Mouse (Mus musculus) midbrain, embryonic 15.5 days (tissue): ENCODE measurements at regions not wholly inside any gene's neighbourhood (a gene's known extent, or its start where the extent isn't known, plus 50 kb on each side); places are given as distances from the start of the nearest gene placed in this dataset.

ENCODE experiments used
- ATAC-seq: fragments of 200-750 bp; cut with Nextera tagmentation; replicated peaks from 2 replicates; pipeline ENCODE4 v1.8.0; 2017; ENCODE audit warnings: moderate TSS enrichment
- H3K27ac ChIP-seq: fragments of 300-500 bp; sonication (generic); 2 replicates; pipeline ENCODE4 v1.5.1; 2015; ENCODE audit warnings: mild to moderate bottlenecking, inconsistent platforms
- H3K27me3 ChIP-seq: fragments of 300-500 bp; sonication (generic); replicated peaks from 2 replicates; pipeline ENCODE4 v1.6.1; 2015; ENCODE audit warnings: inconsistent platforms
- H3K36me3 ChIP-seq: fragments of 300-500 bp; sonication (generic); replicated peaks from 2 replicates; pipeline ENCODE4 v1.6.1; 2015; ENCODE audit warnings: inconsistent platforms
- H3K4me1 ChIP-seq: fragments of 300-500 bp; sonication (generic); 2 replicates; pipeline ENCODE4 v1.6.1; 2015; ENCODE audit warnings: inconsistent platforms
- H3K4me2 ChIP-seq: fragments of 300-500 bp; sonication (generic); 2 replicates; pipeline ENCODE4 v1.6.1; 2015; ENCODE audit warnings: inconsistent platforms, mild to moderate bottlenecking, moderate library complexity
- H3K4me3 ChIP-seq: fragments of 300-500 bp; sonication (generic); 2 replicates; pipeline ENCODE4 v1.5.1; 2015; ENCODE audit warnings: mild to moderate bottlenecking, inconsistent platforms
- H3K9ac ChIP-seq: fragments of 300-500 bp; sonication (generic); 2 replicates; pipeline ENCODE4 v1.6.1; 2015; ENCODE audit warnings: mild to moderate bottlenecking, inconsistent platforms
- H3K9me3 ChIP-seq: fragments of 300-500 bp; sonication (generic); 2 replicates; pipeline ENCODE4 v1.6.1; 2016; ENCODE audit warnings: inconsistent platforms
- WGBS: fragments of 180-500 bp; shearing (Covaris S2); methylation state at CpG from one replicate; pipeline ENCODE4 v1.1.7; 2015; ENCODE audit warnings: mixed read lengths; 5-methylcytosine and 5-hydroxymethylcytosine counted together

DNA sequence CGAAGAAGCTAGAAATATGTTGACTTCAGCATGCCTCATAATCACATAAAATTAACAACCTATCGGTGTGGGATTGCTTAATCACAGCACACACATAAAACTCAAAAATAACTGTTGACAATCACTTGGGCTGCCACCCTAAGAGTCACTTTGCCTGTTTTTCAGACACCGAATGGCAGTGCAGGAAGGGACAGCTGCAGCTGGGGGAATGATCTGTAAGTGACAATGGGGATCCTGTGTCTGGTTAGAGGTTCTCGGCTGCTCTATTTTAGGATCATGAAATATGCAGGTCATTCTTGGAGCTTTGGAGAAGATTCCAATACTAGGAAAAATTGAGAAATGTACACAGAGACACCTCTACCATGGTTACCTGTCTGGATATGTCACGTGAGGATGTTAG, 54.4 kb upstream of the Tcf12 start:
- 81% methylated on average over 5 of the region's 5 CpGs for WGBS
- ATAC-seq: no peak

DNA sequence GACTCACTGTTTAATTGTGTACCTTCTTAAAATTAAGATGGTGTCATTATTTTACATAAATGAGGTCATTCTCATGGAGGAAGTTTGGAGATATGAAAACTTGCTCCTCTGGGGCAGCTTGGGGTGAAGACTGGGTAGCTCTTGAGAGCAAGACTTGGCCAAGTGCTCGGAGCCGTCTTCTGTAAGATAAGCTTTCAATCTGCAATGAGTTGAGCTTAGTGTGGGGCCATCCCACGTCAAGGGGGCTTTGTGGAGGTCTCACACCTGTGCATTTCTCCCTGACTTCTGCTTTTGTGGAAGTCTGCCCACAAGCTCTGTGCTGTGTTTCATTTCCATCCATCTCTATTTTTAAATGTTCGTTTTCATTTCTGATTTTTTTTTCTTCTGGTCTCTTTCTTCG, 54.9 kb upstream of the Tcf12 start:
- Histone ChIP-seq H3K4me1 (peaks cover 8% of the 10 kb centered on the region), H3K27me3 (no peaks in the 10 kb centered on the region), H3K9ac (no peak overlapping the region), H3K4me3 (no peak overlapping the region), H3K27ac (no peak overlapping the region), H3K36me3 (no peaks in the 10 kb centered on the region), H3K4me2 (no peak overlapping the region), H3K9me3 (no peaks in the 10 kb centered on the region)
- ATAC-seq: no peak
- 89% methylated on average over 5 of the region's 5 CpGs for WGBS

More for the DNA sequence above, 54.4 kb upstream of the Tcf12 start:
- Histone ChIP-seq H3K27me3 (no peaks in the 10 kb centered on the region), H3K9ac (no peak overlapping the region), H3K27ac (no peak overlapping the region), H3K4me3 (no peak overlapping the region), H3K4me1 (peaks cover 8% of the 10 kb centered on the region), H3K9me3 (no peaks in the 10 kb centered on the region), H3K4me2 (no peak overlapping the region), H3K36me3 (no peaks in the 10 kb centered on the region)

DNA sequence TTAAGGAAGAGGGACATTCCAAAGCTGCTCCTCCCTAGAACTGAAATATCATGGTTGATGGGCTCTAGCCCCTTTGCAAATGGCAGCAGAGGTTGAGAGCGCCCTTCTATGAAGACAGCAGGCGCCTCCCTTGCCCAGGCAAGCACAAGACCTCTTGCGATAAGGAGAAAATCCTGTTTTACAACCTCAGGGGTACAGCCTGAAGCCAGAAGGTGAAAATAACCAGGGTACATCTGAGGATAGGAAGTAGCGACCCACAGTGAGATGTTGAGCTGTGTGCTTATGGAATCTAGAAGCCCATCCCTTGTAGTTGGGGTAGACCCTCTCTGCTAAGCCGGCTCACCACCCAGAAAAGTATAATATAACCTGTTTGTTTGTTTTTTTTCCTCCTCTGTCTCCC, 57.6 kb upstream of the Tcf12 start:
- Histone ChIP-seq H3K9ac (no peak overlapping the region), H3K27ac (no peak overlapping the region), H3K4me3 (no peak overlapping the region), H3K36me3 (no peaks in the 10 kb centered on the region), H3K4me2 (peak overlapping the region; percentile 45), H3K9me3 (no peaks in the 10 kb centered on the region), H3K27me3 (no peaks in the 10 kb centered on the region), H3K4me1 (peaks cover 8% of the 10 kb centered on the region)
- 55% methylated on average over 5 of the region's 5 CpGs for WGBS
- ATAC-seq: no peak

DNA sequence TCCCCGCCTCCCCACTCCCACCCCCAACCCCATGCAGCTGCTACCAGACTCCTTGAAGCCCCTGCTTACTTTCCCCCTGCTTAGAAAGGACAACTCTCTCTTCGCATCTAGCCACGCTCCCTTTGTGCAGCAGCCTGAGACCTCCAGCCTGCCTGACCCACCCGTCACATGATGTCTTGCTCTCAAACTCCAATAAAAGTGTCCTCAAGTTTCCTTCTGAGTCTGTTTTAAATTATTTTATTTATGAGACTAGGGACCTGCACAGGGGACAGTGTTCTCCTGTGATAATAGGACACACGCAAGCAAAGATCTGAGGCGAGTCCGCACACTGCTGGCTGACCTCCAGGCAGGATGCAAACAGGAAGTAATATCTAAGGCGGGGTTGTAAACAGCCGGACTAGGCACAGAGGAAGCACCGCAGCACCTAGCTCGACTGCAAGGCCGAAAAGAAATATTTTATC, 58.1 kb upstream of the Tcf12 start:
- 5% methylated on average over 12 of the region's 12 CpGs for WGBS
- H3K4me1 ChIP-seq: peaks cover 8% of the 10 kb centered on the region
- peak overlapping the region; percentile 45 for H3K4me2 ChIP-seq
- H3K27ac ChIP-seq: no peak overlapping the region
- no peaks in the 10 kb centered on the region for H3K9me3 ChIP-seq
- no peaks in the 10 kb centered on the region for H3K27me3 ChIP-seq
- H3K9ac ChIP-seq: peak overlapping the region; percentile 24; the same call in 1 of the 2 replicates
- no peak for ATAC-seq
- peak overlapping the region; percentile 24 for H3K4me3 ChIP-seq
- no peaks in the 10 kb centered on the region for H3K36me3 ChIP-seq

DNA sequence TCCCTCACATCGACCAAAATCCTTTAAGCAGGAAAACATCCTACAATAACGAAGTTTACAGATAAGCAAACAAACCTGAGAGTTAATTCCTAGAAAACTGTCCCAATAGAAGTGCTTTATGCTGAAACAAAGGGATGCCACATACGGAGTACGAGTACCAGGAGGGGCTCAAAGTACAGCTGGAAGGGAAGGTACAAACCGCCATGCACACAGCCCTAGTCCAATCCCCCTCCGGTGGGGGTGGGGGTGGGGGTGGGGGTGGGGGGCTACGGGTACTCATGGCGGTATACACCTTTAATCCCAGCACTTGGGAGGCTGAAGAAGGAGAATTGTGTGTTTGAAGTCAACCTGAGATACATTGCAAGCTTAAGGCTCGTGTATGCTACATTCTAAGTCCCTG, 58.6 kb upstream of the Tcf12 start:
- Histone ChIP-seq H3K36me3 (no peaks in the 10 kb centered on the region), H3K4me3 (peak overlapping the region; percentile 24), H3K4me1 (peaks cover 8% of the 10 kb centered on the region), H3K9ac (peak overlapping the region; percentile 24; the same call in 1 of the 2 replicates), H3K27ac (no peak overlapping the region), H3K9me3 (no peaks in the 10 kb centered on the region), H3K27me3 (no peaks in the 10 kb centered on the region), H3K4me2 (peak overlapping the region; percentile 45)
- 4% methylated on average over 9 of the region's 9 CpGs for WGBS
- ATAC-seq: no peak

DNA sequence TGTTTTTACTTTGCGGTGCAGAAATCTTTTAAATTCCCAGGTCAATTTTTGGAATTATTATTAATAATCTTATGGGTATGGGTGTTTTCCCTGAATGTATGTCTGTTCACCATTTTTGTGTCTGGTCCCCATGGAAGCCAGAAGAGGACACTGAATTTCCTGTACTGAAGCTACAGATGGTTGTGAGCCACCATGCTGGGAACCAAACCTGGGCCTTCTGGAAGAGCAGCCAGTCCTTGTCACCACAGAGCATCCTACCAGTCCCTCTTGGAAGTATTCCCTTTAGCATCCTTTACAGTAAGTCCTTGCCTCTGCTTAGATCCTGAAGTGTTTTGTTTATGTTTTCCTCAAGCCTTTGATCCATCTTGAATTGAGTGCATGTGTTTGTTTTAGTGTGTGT, 60.7 kb upstream of the Tcf12 start:
- no peak overlapping the region for H3K9ac ChIP-seq
- H3K4me1 ChIP-seq: peaks cover 8% of the 10 kb centered on the region
- ATAC-seq: no peak
- no peak overlapping the region for H3K27ac ChIP-seq
- no peaks in the 10 kb centered on the region for H3K36me3 ChIP-seq
- no peak overlapping the region for H3K4me3 ChIP-seq
- H3K4me2 ChIP-seq: no peak overlapping the region
- 0 out of 2 replicates have a peak, but pooled peaks cover 3% of the 10 kb centered on the region for H3K9me3 ChIP-seq
- WGBS: 98% methylated on average over 1 of the region's 1 CpGs
- H3K27me3 ChIP-seq: no peaks in the 10 kb centered on the region

DNA sequence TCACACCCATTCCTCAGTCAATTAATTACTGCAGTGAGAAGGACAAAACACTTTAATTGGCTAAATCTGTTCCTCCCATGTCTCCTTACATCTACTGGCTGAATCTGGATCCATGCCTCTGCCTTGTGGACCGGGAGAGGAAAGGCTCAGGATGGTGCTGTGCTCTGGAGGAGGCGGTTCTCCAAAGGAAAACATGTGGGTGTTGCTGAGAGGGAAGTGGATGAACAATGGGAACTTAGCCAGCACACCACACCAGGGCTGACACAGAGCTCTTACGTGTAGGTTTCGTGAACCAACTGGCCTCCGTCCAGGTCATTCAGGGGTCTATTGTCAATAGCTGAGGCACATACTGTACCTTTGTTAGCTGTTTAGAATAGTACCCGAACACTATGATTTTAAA, 69.3 kb upstream of the Tcf12 start:
- no peak for ATAC-seq
- WGBS: 75% methylated on average over 6 of the region's 6 CpGs
- H3K4me2 ChIP-seq: no peak overlapping the region

DNA sequence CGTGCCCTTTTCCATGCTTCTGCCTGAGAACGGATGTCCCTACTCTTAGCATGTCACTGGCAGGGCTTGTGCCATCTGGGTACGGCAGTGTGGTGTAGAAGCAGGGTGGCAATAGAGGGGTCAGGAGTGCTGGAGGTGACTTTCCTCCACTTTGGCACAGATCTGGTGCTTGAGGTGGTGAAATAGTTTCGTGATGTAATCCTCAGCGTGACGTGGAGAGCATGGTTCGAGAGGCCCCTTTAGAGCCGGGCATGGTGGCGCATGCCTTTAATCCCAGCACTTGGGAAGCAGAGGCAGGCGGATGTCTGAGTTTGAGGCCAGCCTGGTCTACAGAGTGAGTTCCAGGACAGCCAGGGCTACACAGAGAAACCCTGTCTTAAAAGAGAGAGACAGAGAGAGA, 71.7 kb upstream of the Tcf12 start:
- 93% methylated on average over 10 of the region's 10 CpGs for WGBS
- Histone ChIP-seq H3K4me1 (no peaks in the 10 kb centered on the region), H3K4me2 (no peak overlapping the region), H3K9me3 (no peaks in the 10 kb centered on the region), H3K27me3 (no peaks in the 10 kb centered on the region), H3K27ac (no peak overlapping the region), H3K4me3 (no peak overlapping the region), H3K36me3 (no peaks in the 10 kb centered on the region), H3K9ac (no peak overlapping the region)
- ATAC-seq: no peak

More for the DNA sequence above, 69.3 kb upstream of the Tcf12 start:
- Histone ChIP-seq H3K36me3 (no peaks in the 10 kb centered on the region), H3K9me3 (no peaks in the 10 kb centered on the region), H3K4me1 (no peaks in the 10 kb centered on the region), H3K4me3 (no peak overlapping the region), H3K9ac (no peak overlapping the region), H3K27ac (no peak overlapping the region), H3K27me3 (no peaks in the 10 kb centered on the region)

DNA sequence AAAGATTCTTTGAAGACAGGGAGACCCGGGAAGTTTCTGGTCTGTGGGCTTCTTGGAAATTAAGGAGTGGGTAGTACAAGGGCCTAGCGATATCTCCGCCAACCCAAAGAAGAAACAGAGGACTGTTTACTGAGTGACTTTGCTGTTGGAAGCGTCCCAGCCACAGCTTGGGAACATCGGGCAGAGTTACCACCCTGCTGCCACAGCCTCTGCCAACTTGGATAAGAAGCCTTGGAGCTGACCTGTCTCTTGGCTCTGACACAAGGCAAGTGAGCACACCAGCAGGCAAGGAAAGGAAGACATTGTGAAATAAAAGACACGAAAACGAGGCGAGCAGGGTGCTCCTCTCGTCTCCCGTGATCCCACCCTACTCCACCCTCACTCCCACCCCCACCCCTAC, 72.3 kb upstream of the Tcf12 start:
- Histone ChIP-seq H3K9me3 (no peaks in the 10 kb centered on the region), H3K27me3 (no peaks in the 10 kb centered on the region), H3K9ac (no peak overlapping the region), H3K27ac (no peak overlapping the region), H3K4me1 (no peaks in the 10 kb centered on the region), H3K4me2 (no peak overlapping the region), H3K36me3 (no peaks in the 10 kb centered on the region), H3K4me3 (no peak overlapping the region)
- 80% methylated on average over 10 of the region's 10 CpGs for WGBS
- no peak for ATAC-seq

DNA sequence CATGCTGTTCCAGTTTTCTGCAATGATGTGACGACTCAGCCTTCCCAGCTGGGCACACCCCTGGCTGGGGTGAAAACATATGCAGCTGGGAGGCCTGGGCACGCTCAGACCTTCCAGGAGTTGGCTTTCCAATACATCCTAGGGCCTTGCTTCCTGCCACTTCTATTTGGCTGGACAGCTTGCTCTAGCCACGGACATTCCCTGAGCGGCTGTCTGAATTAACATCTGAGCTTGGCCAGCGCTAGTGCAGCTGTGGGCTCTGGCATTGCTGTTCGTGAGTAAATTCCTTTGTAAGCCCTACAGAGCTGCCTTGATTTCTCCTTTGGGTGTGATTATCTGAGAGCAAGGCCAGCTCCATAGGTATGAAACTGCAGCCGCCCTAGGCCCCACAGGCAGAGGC, 78.2 kb upstream of the Tcf12 start:
- no peaks in the 10 kb centered on the region for H3K36me3 ChIP-seq
- no peak overlapping the region for H3K9ac ChIP-seq
- H3K27ac ChIP-seq: no peak overlapping the region
- no peaks in the 10 kb centered on the region for H3K27me3 ChIP-seq
- H3K9me3 ChIP-seq: no peaks in the 10 kb centered on the region
- H3K4me2 ChIP-seq: no peak overlapping the region
- no peaks in the 10 kb centered on the region for H3K4me1 ChIP-seq
- WGBS: 88% methylated on average over 7 of the region's 7 CpGs
- no peak overlapping the region for H3K4me3 ChIP-seq
- no peak for ATAC-seq

DNA sequence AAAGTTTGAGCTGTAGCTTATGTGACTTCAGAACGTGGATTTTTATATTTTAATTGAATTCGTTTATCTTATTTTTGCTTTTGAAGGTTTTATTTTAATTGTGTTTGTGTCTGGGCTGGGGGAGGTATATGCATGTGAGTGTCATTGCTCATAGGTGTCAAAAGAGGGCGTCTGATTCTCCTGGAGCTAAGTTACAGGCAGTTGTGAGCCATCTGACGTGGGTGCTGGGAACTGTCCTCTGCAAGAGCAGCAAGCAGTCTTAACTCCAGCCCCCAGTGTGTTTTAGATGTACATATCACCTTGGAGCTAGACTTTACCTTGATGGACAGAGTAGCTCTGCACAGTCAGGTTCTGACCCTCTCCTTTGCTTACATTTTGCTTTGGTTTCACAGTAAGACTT, 79.0 kb upstream of the Tcf12 start:
- H3K27me3 ChIP-seq: no peaks in the 10 kb centered on the region
- no peaks in the 10 kb centered on the region for H3K36me3 ChIP-seq
- H3K9me3 ChIP-seq: no peaks in the 10 kb centered on the region
- H3K4me3 ChIP-seq: no peak overlapping the region
- H3K4me2 ChIP-seq: no peak overlapping the region
- H3K4me1 ChIP-seq: no peaks in the 10 kb centered on the region
- 83% methylated on average over 4 of the region's 4 CpGs for WGBS
- ATAC-seq: no peak
- H3K9ac ChIP-seq: no peak overlapping the region
- H3K27ac ChIP-seq: no peak overlapping the region

DNA sequence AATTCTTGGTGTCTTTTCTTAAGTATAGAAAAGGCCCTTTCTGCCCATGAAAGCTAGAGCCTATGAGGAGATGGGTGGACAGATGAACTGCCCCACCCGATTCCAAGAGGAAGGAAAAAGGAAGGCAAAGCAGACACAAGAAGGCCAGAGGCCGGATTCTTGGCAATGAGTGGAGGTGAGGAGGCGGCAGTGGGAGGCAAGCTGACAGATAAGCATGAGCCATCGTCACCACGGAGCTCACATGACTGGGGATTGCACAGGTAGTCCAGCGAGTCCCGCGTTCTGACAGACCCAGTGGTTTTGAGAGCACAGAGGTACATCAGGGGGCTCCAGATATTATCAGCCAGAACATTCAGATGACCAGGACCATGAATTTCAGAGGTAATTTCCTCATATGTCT, 79.4 kb upstream of the Tcf12 start:
- Histone ChIP-seq H3K4me2 (no peak overlapping the region), H3K9me3 (no peaks in the 10 kb centered on the region), H3K27ac (no peak overlapping the region), H3K9ac (no peak overlapping the region), H3K36me3 (no peaks in the 10 kb centered on the region), H3K4me3 (no peak overlapping the region), H3K27me3 (no peaks in the 10 kb centered on the region), H3K4me1 (no peaks in the 10 kb centered on the region)
- 94% methylated on average over 8 of the region's 8 CpGs for WGBS
- no peak for ATAC-seq

DNA sequence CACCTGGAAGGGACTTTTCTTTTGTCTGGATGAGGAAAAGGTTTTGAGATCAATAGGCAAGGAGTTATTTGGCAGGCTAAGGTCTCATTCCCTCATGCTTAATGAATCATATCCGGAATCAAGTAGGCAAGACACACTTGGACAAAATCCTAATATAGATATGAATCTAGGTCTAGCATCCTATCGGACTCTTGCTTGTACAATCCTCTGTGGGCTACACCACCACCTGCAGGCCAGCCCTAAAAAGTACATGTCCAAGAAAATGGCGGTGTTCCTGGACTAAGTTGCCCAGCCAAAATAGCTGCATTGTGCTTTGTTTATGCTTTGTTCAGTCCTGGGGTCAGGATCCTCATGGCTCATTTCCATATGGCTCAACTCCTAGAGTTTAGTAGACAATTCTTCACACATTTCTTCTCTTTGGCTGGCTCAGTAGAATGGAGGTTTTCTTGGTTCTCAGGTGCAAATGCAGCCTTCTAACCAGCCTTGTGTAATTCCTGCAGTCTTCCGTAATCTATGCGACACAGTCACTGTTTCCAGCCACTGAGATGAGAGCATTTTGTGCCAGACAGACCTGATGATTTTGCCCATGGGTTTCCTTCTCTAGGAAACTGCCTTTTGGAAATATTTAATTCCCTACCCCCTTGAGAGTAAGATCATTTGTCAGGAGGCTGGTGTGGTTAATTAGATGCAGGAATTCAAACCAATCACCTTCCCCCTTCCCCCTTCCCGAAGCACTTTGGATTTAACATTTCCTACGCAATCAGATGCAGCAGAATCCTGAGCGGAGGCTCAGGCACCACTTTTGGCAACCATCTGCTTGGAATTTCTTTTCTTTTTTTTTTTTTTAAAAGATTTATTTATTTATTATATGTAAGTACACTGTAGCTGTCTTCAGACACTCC, 80.6 kb upstream of the Tcf12 start:
- WGBS: 43% methylated on average over 8 of the region's 8 CpGs
- Histone ChIP-seq H3K27ac (no peak overlapping the region; the same call in 1 of the 2 replicates), H3K4me3 (no peak overlapping the region), H3K4me1 (no peaks in the 10 kb centered on the region), H3K36me3 (no peaks in the 10 kb centered on the region), H3K9me3 (no peaks in the 10 kb centered on the region), H3K9ac (no peak overlapping the region), H3K4me2 (no peak overlapping the region), H3K27me3 (no peaks in the 10 kb centered on the region)
- no peak for ATAC-seq
